Mouse (Mus musculus) hindbrain, embryonic 12.5 days (tissue): ENCODE results near the gene Cdh23. TPM values are rescaled to one million over a fixed set of nuclear protein-coding genes. Genes with fewer than 3 reads are reported as not detected.
A peak's percentile ranks its signal among the peaks of the same experiment; 100 is the strongest.

Source experiments
- ATAC-seq: fragments of 200-750 bp; cut with Nextera tagmentation; 2 replicates; pipeline ENCODE4 v1.8.0; 2017; ENCODE audit warnings: moderate TSS enrichment; ENCODE audit not compliant: low FRiP score
- H3K27ac ChIP-seq: fragments of 300-500 bp; sonication (generic); 2 replicates; pipeline ENCODE4 v1.5.1; 2016; ENCODE audit warnings: mild to moderate bottlenecking
- H3K27me3 ChIP-seq: fragments of 300-500 bp; sonication (generic); 2 replicates; pipeline ENCODE4 v1.6.1; 2016; ENCODE audit warnings: mild to moderate bottlenecking
- H3K36me3 ChIP-seq: fragments of 300-500 bp; sonication (generic); 2 replicates; pipeline ENCODE4 v1.6.1; 2016; ENCODE audit warnings: mild to moderate bottlenecking
- H3K4me1 ChIP-seq: fragments of 300-500 bp; sonication (generic); 2 replicates; pipeline ENCODE4 v1.6.1; 2016
- H3K4me2 ChIP-seq: fragments of 300-500 bp; sonication (generic); replicated peaks from 2 replicates; pipeline ENCODE4 v1.6.1; 2016; ENCODE audit warnings: mild to moderate bottlenecking
- H3K4me3 ChIP-seq: fragments of 300-500 bp; sonication (generic); 2 replicates; pipeline ENCODE4 v1.5.1; 2016; ENCODE audit warnings: mild to moderate bottlenecking
- H3K9ac ChIP-seq: fragments of 300-500 bp; sonication (generic); 2 replicates; pipeline ENCODE4 v1.6.1; 2016; ENCODE audit warnings: mild to moderate bottlenecking, moderate library complexity
- H3K9me3 ChIP-seq: fragments of 300-500 bp; sonication (generic); replicated peaks from 2 replicates; pipeline ENCODE4 v1.6.1; 2016; ENCODE audit warnings: mild to moderate bottlenecking
- WGBS: fragments of 180-500 bp; shearing (Covaris S2); methylation state at CpG from one replicate; pipeline ENCODE4 v1.1.7; 2016; 5-methylcytosine and 5-hydroxymethylcytosine counted together
- polyA plus RNA-seq: library from polyadenylated mRNA; unstranded; fragments of >200 nt; fragmentation: Nextera tagmentation; extraction: Ambion mirVana; gene quantifications from 2 replicates; pipeline ENCODE4 v1.2.1, GENCODE M21; 2016

Gene Cdh23
- polyA plus RNA-seq, 1 experiment from 2014 or later: 0.19 TPM

GRCm38 (mm10) chr10:60316166-60316565 is 380.1 kb downstream of the Cdh23 start:
- no peak overlapping the region for H3K9ac ChIP-seq
- no peak overlapping the region for H3K4me3 ChIP-seq
- no peak overlapping the region for H3K27ac ChIP-seq
- 89% methylated on average over 4 of the region's 4 CpGs for WGBS
- no peaks in the 10 kb centered on the region for H3K4me1 ChIP-seq
- H3K27me3 ChIP-seq: no peaks in the 10 kb centered on the region
- no peaks in the 10 kb centered on the region for H3K9me3 ChIP-seq
- H3K36me3 ChIP-seq: no peaks in the 10 kb centered on the region
- no peak for ATAC-seq
- no peak overlapping the region for H3K4me2 ChIP-seq

DNA sequence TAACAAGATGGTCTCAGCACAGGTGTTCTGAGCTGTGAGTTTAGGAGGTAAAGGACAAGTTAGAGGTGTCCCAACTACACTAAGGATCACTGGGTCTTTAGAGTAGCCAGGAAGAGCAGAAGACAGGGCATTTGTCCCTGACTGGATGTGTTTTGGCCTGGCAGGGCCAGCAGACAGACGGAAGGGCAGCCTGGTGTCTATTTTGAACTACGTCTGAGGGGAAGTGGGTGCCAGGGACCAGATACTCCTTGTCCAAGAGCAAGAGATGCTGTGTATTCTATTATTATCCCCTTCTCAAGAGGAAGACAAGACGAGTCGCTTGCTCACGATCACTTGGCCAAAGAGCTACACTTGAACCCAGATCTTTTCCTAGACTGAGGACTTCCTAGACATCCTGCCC is 382.7 kb downstream of the Cdh23 start:
- H3K4me2 ChIP-seq: no peak overlapping the region
- ATAC-seq: no peak
- H3K27ac ChIP-seq: no peak overlapping the region
- no peak overlapping the region for H3K9ac ChIP-seq
- no peaks in the 10 kb centered on the region for H3K9me3 ChIP-seq
- H3K4me1 ChIP-seq: no peaks in the 10 kb centered on the region
- H3K4me3 ChIP-seq: no peak overlapping the region
- H3K27me3 ChIP-seq: no peaks in the 10 kb centered on the region
- 93% methylated on average over 5 of the region's 5 CpGs for WGBS
- H3K36me3 ChIP-seq: no peaks in the 10 kb centered on the region

- WGBS: 94% methylated on average over 13 of the region's 13 CpGs
- no peaks in the 10 kb centered on the region for H3K9me3 ChIP-seq
- H3K9ac ChIP-seq: no peak overlapping the region
- no peak overlapping the region for H3K4me2 ChIP-seq
- H3K27ac ChIP-seq: no peak overlapping the region
- no peak for ATAC-seq
- no peaks in the 10 kb centered on the region for H3K4me1 ChIP-seq
- H3K4me3 ChIP-seq: no peak overlapping the region
- no peaks in the 10 kb centered on the region for H3K36me3 ChIP-seq
- H3K27me3 ChIP-seq: no peaks in the 10 kb centered on the region
Observed at GRCm38 (mm10) chr10:60310629-60311028, 385.7 kb downstream of the Cdh23 start.

- H3K27ac ChIP-seq: no peak overlapping the region
- peaks cover 36% of the 10 kb centered on the region for H3K36me3 ChIP-seq
- no peak overlapping the region for H3K9ac ChIP-seq
- no peak overlapping the region for H3K4me3 ChIP-seq
- peak; percentile 72 for ATAC-seq
- peaks cover 6% of the 10 kb centered on the region; the same call in 1 of the 2 replicates for H3K4me1 ChIP-seq
- H3K9me3 ChIP-seq: no peaks in the 10 kb centered on the region
- H3K27me3 ChIP-seq: no peaks in the 10 kb centered on the region
- no peak overlapping the region for H3K4me2 ChIP-seq
- 69% methylated on average over 15 of the region's 15 CpGs for WGBS
Observed at GRCm38 (mm10) chr10:60304854-60305628, 391.2 kb downstream of the Cdh23 start.

- H3K9ac ChIP-seq: no peak overlapping the region
- H3K9me3 ChIP-seq: no peaks in the 10 kb centered on the region
- ATAC-seq: no peak
- 77% methylated on average over 17 of the region's 17 CpGs for WGBS
- H3K36me3 ChIP-seq: peaks cover 51% of the 10 kb centered on the region
- peaks cover 6% of the 10 kb centered on the region; the same call in 1 of the 2 replicates for H3K4me1 ChIP-seq
- H3K4me3 ChIP-seq: no peak overlapping the region
- H3K27me3 ChIP-seq: no peaks in the 10 kb centered on the region
- no peak overlapping the region for H3K4me2 ChIP-seq
- no peak overlapping the region for H3K27ac ChIP-seq
Observed at GRCm38 (mm10) chr10:60303419-60303818, 392.9 kb downstream of the Cdh23 start.

- H3K9me3 ChIP-seq: no peaks in the 10 kb centered on the region
- H3K9ac ChIP-seq: no peak overlapping the region
- no peak overlapping the region for H3K27ac ChIP-seq
- ATAC-seq: no peak
- peaks cover 81% of the 10 kb centered on the region for H3K36me3 ChIP-seq
- no peak overlapping the region for H3K4me2 ChIP-seq
- H3K4me1 ChIP-seq: peaks cover 6% of the 10 kb centered on the region; the same call in 1 of the 2 replicates
- no peak overlapping the region for H3K4me3 ChIP-seq
- 96% methylated on average over 12 of the region's 12 CpGs for WGBS
- no peaks in the 10 kb centered on the region for H3K27me3 ChIP-seq
Observed at GRCm38 (mm10) chr10:60299636-60300035, 396.7 kb downstream of the Cdh23 start.

GRCm38 (mm10) chr10:60296027-60296426 is 400.3 kb downstream of the Cdh23 start:
- no peaks in the 10 kb centered on the region for H3K27me3 ChIP-seq
- no peak for ATAC-seq
- peaks cover under 1% of the 10 kb centered on the region; the same call in 1 of the 2 replicates for H3K4me1 ChIP-seq
- whole genome bisulfite sequencing: 85% methylated on average over 9 of the region's 9 CpGs
- no peak overlapping the region for H3K27ac ChIP-seq
- no peak overlapping the region for H3K4me3 ChIP-seq
- no peak overlapping the region for H3K9ac ChIP-seq
- no peak overlapping the region for H3K4me2 ChIP-seq
- no peaks in the 10 kb centered on the region for H3K9me3 ChIP-seq
- peaks cover 85% of the 10 kb centered on the region for H3K36me3 ChIP-seq

- no peaks in the 10 kb centered on the region for H3K9me3 ChIP-seq
- H3K4me1 ChIP-seq: peaks cover 7% of the 10 kb centered on the region
- peaks cover 78% of the 10 kb centered on the region for H3K36me3 ChIP-seq
- WGBS: 93% methylated on average over 3 of the region's 3 CpGs
- H3K9ac ChIP-seq: no peak overlapping the region
- H3K4me3 ChIP-seq: no peak overlapping the region
- no peak overlapping the region for H3K4me2 ChIP-seq
- peak overlapping the region; percentile 17; the same call in 1 of the 2 replicates for H3K27ac ChIP-seq
- ATAC-seq: no peak
- H3K27me3 ChIP-seq: no peaks in the 10 kb centered on the region
Observed at GRCm38 (mm10) chr10:60295356-60295755, 400.9 kb downstream of the Cdh23 start.

DNA sequence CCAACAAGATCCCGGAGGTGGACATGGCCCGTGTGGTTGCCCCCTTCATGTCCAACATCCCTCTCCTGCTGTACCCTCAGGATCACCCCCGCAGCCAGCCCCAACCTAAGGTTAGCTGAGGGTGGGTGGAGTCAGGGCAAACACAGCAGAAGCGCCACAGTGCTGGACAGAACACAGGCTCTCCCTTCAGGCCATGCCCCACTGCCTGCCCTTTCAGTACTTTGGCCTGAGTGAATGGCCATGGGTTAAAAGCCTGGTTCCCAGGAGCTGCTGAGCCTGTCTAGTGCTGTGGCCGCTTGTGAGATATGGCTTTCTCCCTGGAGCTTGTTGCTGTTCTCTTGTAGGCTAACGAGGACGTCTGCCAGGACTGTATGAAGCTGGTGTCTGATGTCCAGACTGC is 401.7 kb downstream of the Cdh23 start:
- Histone ChIP-seq H3K36me3 (peaks cover 71% of the 10 kb centered on the region), H3K4me1 (peaks cover 14% of the 10 kb centered on the region), H3K27ac (no peak overlapping the region), H3K9me3 (no peaks in the 10 kb centered on the region), H3K4me3 (no peak overlapping the region), H3K4me2 (no peak overlapping the region), H3K9ac (no peak overlapping the region), H3K27me3 (no peaks in the 10 kb centered on the region)
- WGBS: 86% methylated on average over 7 of the region's 7 CpGs
- no peak for ATAC-seq

DNA sequence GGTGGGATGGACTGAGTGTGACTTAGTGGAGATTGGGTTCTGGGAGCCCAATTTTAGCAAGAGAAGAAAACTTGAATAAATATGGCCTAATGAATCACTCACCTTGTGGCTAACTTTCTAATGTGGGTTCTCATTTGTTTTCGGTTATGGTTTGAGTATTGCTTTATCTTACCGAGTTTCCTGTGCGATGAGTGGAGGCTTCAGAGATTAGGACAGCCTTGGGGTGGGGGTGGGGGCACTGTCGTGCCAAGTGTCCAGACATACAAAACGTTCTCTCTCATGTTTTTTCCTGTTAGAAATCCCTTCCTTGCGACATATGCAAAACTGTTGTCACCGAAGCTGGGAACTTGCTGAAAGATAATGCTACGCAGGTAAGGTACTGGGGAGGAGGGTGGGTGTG is 404.1 kb downstream of the Cdh23 start:
- Histone ChIP-seq H3K27ac (no peak overlapping the region), H3K36me3 (peaks cover 52% of the 10 kb centered on the region), H3K4me2 (no peak overlapping the region), H3K27me3 (no peaks in the 10 kb centered on the region), H3K9me3 (no peaks in the 10 kb centered on the region), H3K4me1 (peaks cover 28% of the 10 kb centered on the region), H3K9ac (no peak overlapping the region), H3K4me3 (no peak overlapping the region)
- no peak for ATAC-seq
- WGBS: 94% methylated on average over 8 of the region's 8 CpGs

GRCm38 (mm10) chr10:60290739-60291110 is 405.6 kb downstream of the Cdh23 start:
- peaks cover 43% of the 10 kb centered on the region for H3K4me1 ChIP-seq
- H3K9ac ChIP-seq: no peak overlapping the region
- H3K27ac ChIP-seq: no peak overlapping the region
- no peaks in the 10 kb centered on the region for H3K27me3 ChIP-seq
- ATAC-seq: no peak
- H3K36me3 ChIP-seq: peaks cover 41% of the 10 kb centered on the region
- no peak overlapping the region for H3K4me2 ChIP-seq
- no peak overlapping the region for H3K4me3 ChIP-seq
- 88% methylated on average over 8 of the region's 8 CpGs for WGBS
- H3K9me3 ChIP-seq: no peaks in the 10 kb centered on the region

GRCm38 (mm10) chr10:60290026-60290738 is 406.1 kb downstream of the Cdh23 start:
- no peak for ATAC-seq

More at GRCm38 (mm10) chr10:60290026-60290738, 406.1 kb downstream of the Cdh23 start:
- Histone ChIP-seq H3K4me3 (no peak overlapping the region), H3K27me3 (no peaks in the 10 kb centered on the region), H3K9me3 (no peaks in the 10 kb centered on the region), H3K4me1 (peaks cover 48% of the 10 kb centered on the region), H3K27ac (no peak overlapping the region), H3K36me3 (peaks cover 35% of the 10 kb centered on the region), H3K4me2 (no peak overlapping the region), H3K9ac (no peak overlapping the region)
- WGBS: 68% methylated on average over 7 of the region's 7 CpGs
